Mouse (Mus musculus): ENCODE results near the gene Adh7.

Adh7 gene

DNA sequence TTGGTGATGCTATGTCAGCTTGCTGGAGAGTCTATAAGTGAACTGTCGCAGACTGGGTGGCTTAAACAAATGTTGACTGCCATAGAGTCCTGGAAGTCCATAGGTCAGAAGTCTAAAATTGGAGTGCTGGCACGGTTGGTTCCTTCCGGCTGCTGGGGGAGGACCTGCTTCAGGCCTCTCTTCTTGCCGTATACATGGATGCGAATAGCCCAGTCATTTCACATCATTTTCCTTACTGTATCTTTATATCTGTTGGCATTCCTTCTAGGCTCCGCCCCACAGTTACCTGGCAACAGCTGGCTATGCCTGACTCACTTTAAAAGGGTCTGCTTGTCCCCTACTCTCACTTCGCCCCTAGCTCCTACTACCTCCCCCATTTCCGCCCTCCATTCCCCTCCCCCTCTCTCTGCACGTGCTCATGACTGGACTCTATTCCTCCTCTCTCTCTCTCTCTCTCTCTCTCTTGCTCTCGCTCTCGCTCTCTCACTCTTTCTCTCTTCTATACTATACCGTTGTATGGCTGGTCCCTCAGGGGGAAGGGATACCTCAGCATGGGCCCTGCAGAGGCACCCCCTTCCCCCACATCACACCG lies 6.9 kb downstream of the Adh7 start:
- DNase-seq (ENCODE audit: low spot score) = no peak

DNA sequence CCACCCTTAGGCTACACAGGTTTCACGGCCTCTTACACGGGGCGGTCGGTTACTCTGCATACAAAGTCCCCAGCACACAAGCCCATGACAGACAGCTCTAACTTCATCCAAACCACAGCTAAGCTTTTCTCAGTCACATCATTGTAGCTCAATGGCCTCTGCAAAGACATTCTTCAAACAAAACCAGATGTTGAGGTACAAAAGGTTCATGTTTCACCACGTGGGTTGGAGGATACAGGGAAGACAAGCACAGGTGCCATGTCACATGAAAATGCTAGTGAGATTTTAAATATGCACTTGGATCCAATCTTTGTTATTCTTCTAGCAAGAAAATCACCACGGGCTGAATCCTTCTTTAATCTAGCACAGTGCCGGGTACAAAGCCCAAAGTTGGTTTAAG lies 7.8 kb downstream of the Adh7 start:
- DNase-seq (ENCODE audit: low spot score) = no peak

- DNase-seq (ENCODE audit: low spot score) = no peak
Measured at GRCm38 (mm10) chr3:138225853-138226252, 8.3 kb downstream of the Adh7 start.

- no peak for DNase-seq (ENCODE audit: low spot score)
Measured at GRCm38 (mm10) chr3:138226476-138226875, 8.9 kb downstream of the Adh7 start.

GRCm38 (mm10) chr3:138227082-138227481 lies 9.5 kb downstream of the Adh7 start:
- no peak for DNase-seq (ENCODE audit: low spot score)

DNA sequence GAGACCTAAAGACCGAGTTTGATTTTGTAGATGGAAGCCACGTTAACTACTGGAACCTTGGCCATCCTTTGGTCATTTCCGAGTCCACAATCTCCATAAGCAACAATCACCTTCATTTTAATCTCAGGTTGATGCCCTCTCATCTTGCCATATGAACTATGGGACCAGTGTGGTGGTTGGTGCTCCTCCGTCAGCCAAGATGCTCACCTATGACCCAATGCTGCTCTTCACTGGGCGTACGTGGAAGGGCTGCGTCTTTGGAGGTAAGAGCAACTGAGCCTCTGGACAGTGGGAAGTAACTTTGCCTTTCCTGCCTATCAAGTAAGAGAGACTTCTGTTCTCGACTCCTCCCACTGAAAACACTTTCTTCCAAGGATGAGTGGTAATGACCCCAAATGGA lies 10.2 kb downstream of the Adh7 start:
- DNase-seq (ENCODE audit: low spot score) = no peak

GRCm38 (mm10) chr3:138229448-138229847 lies 11.9 kb downstream of the Adh7 start:
- no peak for DNase-seq (ENCODE audit: low spot score)

DNA sequence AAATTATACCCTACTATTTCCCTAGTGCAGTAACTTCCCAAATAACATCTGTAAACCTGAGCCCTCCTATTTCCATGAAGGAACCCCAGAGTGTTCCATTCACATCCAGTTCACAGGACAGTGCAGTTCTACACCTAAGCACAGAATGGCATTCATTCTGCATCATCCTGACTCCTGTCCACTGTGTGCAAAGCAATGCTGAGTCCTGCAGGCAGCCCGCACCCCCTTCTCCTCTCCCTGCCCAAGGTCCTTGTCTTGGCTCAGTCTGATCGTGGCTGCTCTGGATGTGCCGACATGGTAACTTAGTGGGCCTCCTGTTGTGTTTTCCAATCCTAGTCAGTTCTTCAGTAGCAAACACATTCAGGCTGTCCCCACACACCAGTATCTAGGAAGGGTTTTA lies 12.7 kb downstream of the Adh7 start:
- no peak for DNase-seq (ENCODE audit: low spot score)

DNA sequence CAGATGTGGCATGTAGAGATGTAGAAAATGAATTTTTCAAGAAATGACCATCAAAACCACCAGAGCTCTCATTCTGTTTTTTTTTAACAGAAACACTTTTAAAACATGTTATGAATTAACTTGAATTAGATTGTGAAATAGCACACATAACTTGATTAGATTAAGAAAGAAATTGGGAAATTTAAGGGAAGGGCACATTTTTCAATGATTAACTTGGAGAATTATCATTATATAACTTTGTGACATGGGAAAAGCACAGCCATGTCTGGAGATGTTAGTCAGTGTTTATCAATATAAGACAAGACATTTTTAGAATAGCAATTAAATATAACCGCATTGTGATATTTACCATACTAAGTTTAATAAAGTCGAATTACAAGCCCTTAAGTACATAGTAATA lies 14.0 kb downstream of the Adh7 start:
- no peak for DNase-seq (ENCODE audit: low spot score)

- no peak for DNase-seq (ENCODE audit: low spot score)
Measured at GRCm38 (mm10) chr3:138236546-138237163, 19.1 kb downstream of the Adh7 start.

DNA sequence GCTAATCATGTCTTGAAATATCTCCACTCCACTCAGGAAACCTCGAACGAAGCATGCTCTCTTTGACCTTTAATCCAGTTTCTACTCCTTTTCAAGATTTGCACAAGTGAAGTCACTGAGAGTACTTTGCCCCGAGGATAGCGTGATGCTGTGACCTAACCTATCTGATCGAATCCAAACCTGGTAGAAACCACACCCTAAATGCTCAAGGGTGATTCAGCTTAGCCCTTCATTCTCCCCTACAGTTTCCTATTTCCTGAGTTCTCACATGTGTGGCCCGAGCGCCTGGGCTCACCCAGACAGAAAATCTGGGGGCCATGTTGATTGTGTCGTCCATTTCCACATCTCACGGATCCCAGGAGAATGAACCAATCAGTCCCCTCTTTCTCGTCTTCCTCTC lies 20.5 kb downstream of the Adh7 start:
- DNase-seq (ENCODE audit: low spot score) = no peak

DNA sequence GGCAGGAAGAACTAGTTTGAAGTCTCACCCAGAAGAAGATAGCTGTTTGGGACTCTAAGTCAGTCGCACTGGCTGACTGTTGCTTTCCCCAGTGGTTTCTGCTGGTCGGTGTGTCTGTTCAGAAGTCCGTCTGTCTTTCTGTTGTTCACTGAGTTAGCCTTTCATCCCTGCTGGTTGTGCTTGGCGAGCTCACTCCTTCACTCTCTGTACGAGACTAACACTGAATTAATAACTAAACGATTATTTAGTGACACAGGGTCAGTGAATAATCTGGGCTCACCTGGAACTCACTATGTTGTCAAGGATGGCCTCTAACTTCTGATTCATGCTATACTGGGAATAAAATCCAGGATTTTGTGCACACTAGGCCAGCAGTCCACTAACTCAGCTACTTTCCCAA lies 21.9 kb downstream of the Adh7 start:
- no peak for DNase-seq (ENCODE audit: low spot score)

DNA sequence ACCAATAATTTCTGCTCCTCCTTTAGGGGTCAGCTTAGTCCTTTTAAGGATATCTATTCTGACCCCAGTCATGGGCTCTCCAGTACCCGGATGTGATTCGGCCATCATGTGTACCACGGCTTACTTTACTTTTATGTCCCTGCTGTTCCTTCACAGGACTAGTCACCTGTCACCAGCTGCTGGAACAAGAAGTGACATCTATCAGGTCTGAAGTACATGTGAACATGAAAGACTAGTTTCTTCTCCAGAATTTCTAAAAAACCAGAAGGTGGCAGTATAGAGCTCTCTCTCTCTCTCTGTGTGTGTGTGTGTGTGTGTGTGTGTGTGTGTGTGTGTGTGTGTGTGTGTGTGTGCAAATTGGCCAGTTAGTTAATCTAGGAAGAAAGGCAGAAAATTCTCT lies 22.9 kb downstream of the Adh7 start:
- DNase-seq (ENCODE audit: low spot score) = no peak

DNA sequence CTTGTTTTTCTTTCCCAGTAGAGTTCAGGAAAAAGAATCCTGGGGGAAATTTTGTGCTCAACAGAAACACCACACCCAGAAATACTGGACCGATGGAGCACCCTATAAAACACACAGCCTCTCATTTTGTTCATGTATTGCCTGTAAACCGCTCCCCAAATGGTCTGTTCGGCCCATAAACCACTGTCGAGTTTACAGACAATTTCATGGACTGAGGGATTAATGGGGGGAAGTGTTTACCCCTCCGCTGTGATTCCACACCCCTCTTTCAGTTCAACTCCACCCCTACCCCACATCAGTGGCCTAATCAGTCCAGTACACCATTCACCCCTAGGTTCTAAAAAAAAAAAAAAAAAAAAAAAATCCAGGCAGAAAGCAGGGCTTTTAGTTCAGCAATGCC lies 23.4 kb downstream of the Adh7 start:
- no peak for DNase-seq (ENCODE audit: low spot score)

DNA sequence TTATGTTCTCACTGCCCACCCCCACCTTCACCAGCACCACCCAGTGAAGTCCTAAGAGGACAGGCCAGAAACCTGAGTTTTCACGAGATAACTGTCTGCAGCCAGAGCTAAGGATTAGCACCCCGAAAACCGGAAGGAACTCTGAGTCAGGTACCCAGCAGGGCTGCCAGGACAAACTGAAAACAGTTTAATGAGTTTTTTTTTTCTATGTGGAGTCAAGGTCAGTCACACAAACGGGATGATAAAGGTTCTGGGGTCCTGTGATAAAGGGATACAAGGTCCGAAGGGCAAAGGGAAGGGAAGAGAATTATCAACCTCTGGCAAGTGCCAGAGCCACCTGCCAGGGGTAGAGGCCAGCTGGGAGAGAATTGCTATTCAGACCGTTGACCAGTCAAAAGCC lies 23.8 kb downstream of the Adh7 start:
- DNase-seq (ENCODE audit: low spot score) = no peak

- no peak for DNase-seq (ENCODE audit: low spot score)
Measured at GRCm38 (mm10) chr3:138242021-138242726, 24.6 kb downstream of the Adh7 start.

GRCm38 (mm10) chr3:138242933-138243332 lies 25.4 kb downstream of the Adh7 start:
- DNase-seq (ENCODE audit: low spot score) = no peak

- no peak for DNase-seq (ENCODE audit: low spot score)
Measured at GRCm38 (mm10) chr3:138244338-138244874, 26.8 kb downstream of the Adh7 start.

DNA sequence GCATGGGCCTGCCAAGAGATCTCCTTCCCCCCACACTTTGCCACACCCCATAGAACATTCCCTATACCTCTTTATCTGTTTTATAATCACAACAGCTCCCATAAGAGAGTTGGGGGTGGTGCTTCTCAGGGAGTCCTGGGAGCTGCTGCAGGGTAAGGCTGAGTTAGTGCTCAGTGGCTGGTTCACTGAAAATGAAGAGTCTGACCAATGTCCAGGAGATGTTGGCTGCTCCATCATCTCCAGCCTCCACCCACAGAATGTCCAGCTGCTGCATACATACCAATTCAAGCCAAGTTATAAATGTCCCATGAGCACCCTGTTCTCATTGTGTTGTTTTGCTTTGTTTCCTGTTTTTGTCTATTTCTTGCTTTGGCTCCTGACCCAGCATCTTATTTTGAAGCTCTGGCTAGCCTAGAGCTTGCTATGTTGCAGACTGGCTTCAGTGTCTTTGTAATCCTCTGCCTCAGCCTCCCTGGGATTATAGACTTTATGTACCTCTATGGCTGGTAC lies 29.0 kb downstream of the Adh7 start:
- no peak for DNase-seq (ENCODE audit: low spot score)

DNA sequence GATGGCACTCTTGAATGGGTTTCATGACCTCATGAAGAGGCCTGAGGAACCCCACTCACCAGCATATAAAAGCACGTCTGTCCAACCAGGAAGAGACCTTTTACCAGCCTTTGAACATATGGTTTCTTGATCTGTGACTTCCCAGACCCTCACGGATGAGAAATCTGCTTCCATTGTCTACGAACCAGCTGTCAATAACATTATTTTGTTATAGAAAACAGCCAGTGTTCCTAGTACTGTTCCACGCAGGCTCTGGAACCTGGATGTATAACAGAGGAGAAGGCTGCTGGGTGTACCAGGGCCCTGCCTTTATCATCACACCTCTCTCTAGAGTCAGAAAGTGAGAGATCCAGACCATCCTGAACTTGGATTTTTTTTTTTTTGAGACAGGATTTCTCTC lies 29.7 kb downstream of the Adh7 start:
- no peak for DNase-seq (ENCODE audit: low spot score)

GRCm38 (mm10) chr3:138248011-138248410 lies 30.5 kb downstream of the Adh7 start:
- DNase-seq (ENCODE audit: low spot score) = no peak

DNA sequence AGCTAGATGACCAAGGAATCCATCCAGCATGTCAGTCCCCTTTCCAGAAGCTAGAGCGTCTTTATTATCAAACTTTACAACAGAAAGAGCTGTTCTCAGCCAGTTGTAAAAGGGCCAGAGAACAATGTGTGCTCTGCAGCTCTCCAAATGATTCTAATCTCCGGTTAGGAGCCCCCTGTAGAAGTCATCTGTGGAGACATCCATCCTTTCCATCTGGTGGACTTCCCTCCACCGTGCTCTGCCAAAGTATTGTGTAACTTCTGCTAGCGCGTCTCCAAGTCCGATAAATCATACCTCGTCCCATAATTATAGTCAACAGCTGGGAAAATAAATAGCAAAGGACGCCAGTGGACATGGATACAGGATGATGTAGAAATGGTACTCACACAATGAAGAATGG lies 31.2 kb downstream of the Adh7 start:
- DNase-seq (ENCODE audit: low spot score) = no peak

DNA sequence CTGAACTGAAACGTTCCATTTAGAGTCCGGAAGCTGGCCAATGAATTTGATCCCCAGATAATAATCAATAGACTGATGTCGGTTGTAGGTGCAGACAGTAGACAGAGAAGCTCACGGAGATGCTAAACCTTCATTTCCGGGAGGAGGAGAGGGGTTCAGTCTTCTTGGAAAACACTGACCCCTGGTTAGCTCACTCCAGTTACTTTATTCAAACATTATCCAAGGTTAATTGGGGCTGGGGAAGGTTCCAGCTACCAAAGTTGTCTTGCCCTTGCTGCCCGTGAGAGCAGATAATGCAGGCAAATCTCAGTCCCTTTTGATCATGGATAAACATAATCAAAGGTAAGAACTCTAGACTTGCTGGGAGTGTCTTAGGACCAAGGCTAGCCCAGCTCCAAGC lies 33.6 kb downstream of the Adh7 start:
- no peak for DNase-seq (ENCODE audit: low spot score)

All from ovary, postnatal 10 days (tissue).